Mouse (Mus musculus) midbrain, embryonic 14.5 days (tissue): ENCODE measurements around the gene Sema6d. TPM values are rescaled to one million over a fixed set of nuclear protein-coding genes. Genes with fewer than 3 reads are reported as not detected.
A peak's percentile ranks its signal among the peaks of the same experiment; 100 is the strongest.

Experiments
- ATAC-seq: fragments of 200-750 bp; cut with Nextera tagmentation; 2 replicates; pipeline ENCODE4 v1.8.0; 2017; ENCODE audit warnings: moderate number of reproducible peaks, moderate library complexity; ENCODE audit not compliant: low FRiP score, low TSS enrichment
- DNase-seq: peaks from one replicate; pipeline ENCODE4 v3.0.0-alpha.2; 2015
- H3K27ac ChIP-seq: fragments of 300-500 bp; sonication (generic); replicated peaks from 2 replicates; pipeline ENCODE4 v1.5.1; 2014; ENCODE audit warnings: mild to moderate bottlenecking, low read depth, low read length, moderate library complexity
- H3K27me3 ChIP-seq: fragments of 300-500 bp; sonication (generic); 2 replicates; pipeline ENCODE4 v1.6.1; 2014; ENCODE audit warnings: low read length, control low read depth, mixed read lengths; ENCODE audit not compliant: control insufficient read depth, insufficient read depth
- H3K36me3 ChIP-seq: fragments of 300-500 bp; sonication (generic); 2 replicates; pipeline ENCODE4 v1.6.1; 2014; ENCODE audit warnings: low read length, control low read depth; ENCODE audit not compliant: control insufficient read depth, insufficient read depth
- H3K4me1 ChIP-seq: fragments of 300-500 bp; sonication (generic); 2 replicates; pipeline ENCODE4 v1.6.1; 2014; ENCODE audit warnings: mild to moderate bottlenecking, antibody characterized with exemption, low read length, control low read depth; ENCODE audit not compliant: control insufficient read depth, insufficient read depth
- H3K4me2 ChIP-seq: fragments of 300-500 bp; sonication (generic); 2 replicates; pipeline ENCODE4 v1.6.1; 2014; ENCODE audit warnings: mild to moderate bottlenecking, low read length, moderate library complexity
- H3K4me3 ChIP-seq: fragments of 300-500 bp; sonication (generic); replicated peaks from 2 replicates; pipeline ENCODE4 v1.5.1; 2014; ENCODE audit warnings: low read depth, low read length
- H3K9ac ChIP-seq: fragments of 300-500 bp; sonication (generic); replicated peaks from 2 replicates; pipeline ENCODE4 v1.6.1; 2014; ENCODE audit warnings: mild to moderate bottlenecking, low read length, moderate library complexity
- H3K9me3 ChIP-seq: fragments of 300-500 bp; sonication (generic); 2 replicates; pipeline ENCODE4 v1.6.1; 2016; ENCODE audit warnings: low read length, control low read depth, mixed read lengths; ENCODE audit not compliant: control insufficient read depth
- WGBS: fragments of 180-500 bp; shearing (Covaris S2); extraction: QIAGEN DNeasy Blood & Tissue Kit; methylation state at CpG from one replicate; pipeline ENCODE4 v1.1.7; 2014; 5-methylcytosine and 5-hydroxymethylcytosine counted together
- polyA plus RNA-seq: library from polyadenylated mRNA; unstranded; fragments of >200 nt; fragmentation: Nextera tagmentation; extraction: Ambion mirVana; gene quantifications from 2 replicates; pipeline ENCODE4 v1.2.1, GENCODE M21; 2014

The Sema6d gene
- polyA plus RNA-seq, 1 experiment from 2014 or later = 24.9 TPM

DNA sequence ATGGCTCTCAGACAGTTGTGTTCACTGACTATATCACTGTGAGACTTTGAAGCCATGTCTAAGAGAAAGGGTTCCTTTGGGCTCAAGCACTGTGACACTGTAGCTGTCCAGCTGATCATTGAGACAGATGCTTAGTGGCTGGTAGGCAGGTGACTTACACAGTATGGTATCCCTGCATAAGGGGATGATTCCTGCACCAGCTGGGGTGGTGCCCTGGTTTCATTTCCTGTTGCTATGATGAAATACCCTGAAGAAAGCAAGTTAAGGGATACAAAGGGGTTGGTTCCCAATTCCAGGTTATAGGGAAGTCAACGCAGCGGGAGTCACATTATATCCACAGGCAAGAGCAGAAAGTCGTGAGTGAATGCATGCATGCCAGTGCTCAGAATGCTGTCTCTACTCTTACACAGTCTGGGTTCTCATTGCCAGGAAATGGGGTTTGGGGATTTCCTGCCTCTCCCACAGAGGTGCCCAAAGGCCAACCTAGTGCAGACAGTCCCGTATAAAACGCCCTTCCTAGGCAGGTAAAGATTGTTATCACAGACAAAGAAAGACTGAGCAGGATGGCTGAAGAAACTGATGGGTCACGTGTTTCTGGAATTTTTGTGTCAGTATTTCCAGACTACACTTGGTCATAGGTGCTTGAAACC, 532.3 kb downstream of the Sema6d start:
- no peak overlapping the region for H3K27ac ChIP-seq
- no peak for DNase-seq
- no peaks in the 10 kb centered on the region for H3K36me3 ChIP-seq
- ATAC-seq = no peak
- no peak overlapping the region for H3K4me3 ChIP-seq
- peaks cover 4% of the 10 kb centered on the region; the same call in 1 of the 2 replicates for H3K4me1 ChIP-seq
- no peak overlapping the region for H3K4me2 ChIP-seq
- H3K9me3 ChIP-seq = no peaks in the 10 kb centered on the region
- 87% methylated on average over 6 of the region's 6 CpGs for WGBS
- H3K27me3 ChIP-seq = no peaks in the 10 kb centered on the region
- H3K9ac ChIP-seq = no peak overlapping the region

DNA sequence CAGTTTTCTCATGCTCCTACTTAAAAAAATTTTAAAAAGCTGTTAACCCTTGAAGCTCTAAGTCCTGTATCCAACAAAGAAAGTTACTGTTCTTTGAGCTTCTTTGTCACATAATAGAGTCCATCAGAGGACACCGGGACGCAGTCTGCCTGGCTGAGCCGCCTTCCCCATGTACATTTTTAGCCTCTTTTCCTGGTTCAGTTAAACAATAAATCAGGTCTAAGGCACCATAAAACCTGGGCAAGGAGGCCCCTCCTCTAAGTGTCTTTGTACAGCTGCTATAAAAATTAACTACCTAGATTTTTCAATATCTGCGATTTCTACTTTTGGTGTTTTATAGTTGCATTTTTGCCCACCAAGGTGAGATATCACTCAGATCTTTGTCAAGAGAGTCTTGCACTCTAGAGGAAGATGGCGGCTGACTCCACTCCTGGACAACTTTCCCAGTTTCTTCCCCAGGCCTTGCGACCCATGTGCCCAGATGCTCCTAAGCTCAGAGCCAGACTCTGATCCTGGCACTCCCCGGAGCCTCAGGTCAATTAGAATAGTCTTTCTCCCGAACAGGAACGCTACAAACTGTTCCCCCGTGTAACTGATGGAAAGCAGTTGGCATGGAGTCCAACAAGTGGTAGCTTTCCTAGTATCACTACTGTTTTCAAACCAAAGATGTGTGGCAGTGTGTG, 534.6 kb downstream of the Sema6d start:
- no peak overlapping the region for H3K27ac ChIP-seq
- H3K27me3 ChIP-seq = no peaks in the 10 kb centered on the region
- H3K9me3 ChIP-seq = no peaks in the 10 kb centered on the region
- H3K4me1 ChIP-seq = no peaks in the 10 kb centered on the region
- H3K4me3 ChIP-seq = no peak overlapping the region
- ATAC-seq (no peak), DNase-seq (no peak)
- WGBS = 91% methylated on average over 10 of the region's 10 CpGs
- H3K4me2 ChIP-seq = no peak overlapping the region
- H3K36me3 ChIP-seq = no peaks in the 10 kb centered on the region
- no peak overlapping the region for H3K9ac ChIP-seq

DNA sequence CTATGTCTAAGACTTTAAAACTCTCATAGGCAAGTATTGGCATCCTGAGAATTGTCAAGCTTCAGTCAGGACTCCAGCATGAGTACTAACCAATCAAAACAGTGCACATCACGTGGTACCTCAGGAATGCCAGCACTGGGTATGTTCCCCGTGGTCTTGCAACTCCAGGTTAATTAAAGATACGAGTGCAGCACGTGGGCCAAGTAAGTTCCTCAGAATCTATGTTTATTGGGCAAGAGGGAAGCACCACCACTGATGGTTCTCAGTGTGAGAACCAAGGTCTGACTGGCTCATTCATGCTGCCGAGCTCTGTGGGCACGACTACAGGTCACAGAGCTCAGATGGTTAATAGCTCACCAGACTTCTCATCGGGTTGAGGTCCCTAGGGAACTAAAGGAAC, 536.7 kb downstream of the Sema6d start:
- Histone ChIP-seq H3K4me3 (no peak overlapping the region), H3K9me3 (no peaks in the 10 kb centered on the region), H3K27me3 (no peaks in the 10 kb centered on the region), H3K9ac (no peak overlapping the region), H3K27ac (no peak overlapping the region), H3K4me2 (no peak overlapping the region), H3K4me1 (no peaks in the 10 kb centered on the region), H3K36me3 (no peaks in the 10 kb centered on the region)
- ATAC-seq = no peak
- DNase-seq = no peak
- 84% methylated on average over 7 of the region's 7 CpGs for WGBS

DNA sequence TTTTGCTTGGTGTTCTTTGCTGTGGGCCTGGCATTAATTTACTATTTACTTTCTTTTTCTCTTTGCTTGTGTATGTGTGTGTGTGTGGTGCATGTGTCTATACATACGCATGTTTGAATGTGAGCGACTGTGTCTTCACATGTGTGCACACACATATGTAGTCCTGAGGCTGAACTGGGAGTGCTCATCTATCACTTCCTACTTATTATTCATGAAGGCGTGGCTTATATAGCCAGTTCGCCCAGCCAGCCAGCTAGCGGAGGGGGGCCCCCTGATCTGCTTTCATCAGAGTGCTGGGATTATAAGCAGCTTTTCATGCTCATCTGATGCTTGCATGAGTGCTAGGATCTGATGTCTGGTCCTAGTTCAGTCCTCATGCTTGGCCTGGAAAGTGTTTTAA, 537.9 kb downstream of the Sema6d start:
- Histone ChIP-seq H3K9ac (no peak overlapping the region), H3K27ac (no peak overlapping the region), H3K4me1 (no peaks in the 10 kb centered on the region), H3K4me3 (no peak overlapping the region), H3K36me3 (no peaks in the 10 kb centered on the region), H3K9me3 (no peaks in the 10 kb centered on the region), H3K4me2 (no peak overlapping the region), H3K27me3 (no peaks in the 10 kb centered on the region)
- no peak for DNase-seq
- WGBS = 53% methylated on average over 5 of the region's 5 CpGs
- no peak for ATAC-seq

DNA sequence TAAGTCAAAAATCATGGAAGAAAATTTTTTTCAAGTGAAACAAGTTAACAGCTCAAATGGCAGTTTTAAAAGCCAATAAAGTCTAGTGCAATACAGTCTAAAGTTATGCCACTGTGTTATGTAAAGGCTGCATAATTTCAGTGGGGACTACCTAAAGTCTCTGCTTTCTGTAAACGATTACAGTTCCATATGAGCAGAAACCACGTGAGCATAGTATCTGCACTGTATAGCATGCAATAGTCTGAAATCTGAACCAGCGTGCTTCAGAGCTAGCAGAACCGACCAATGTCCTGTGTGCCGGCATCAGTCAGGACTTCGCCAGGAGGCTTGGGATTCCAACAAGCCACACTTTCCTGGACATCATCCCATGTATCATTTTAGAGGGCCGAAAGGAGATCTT, 538.9 kb downstream of the Sema6d start:
- ATAC-seq = no peak
- no peak overlapping the region for H3K27ac ChIP-seq
- no peak overlapping the region for H3K9ac ChIP-seq
- H3K4me1 ChIP-seq = no peaks in the 10 kb centered on the region
- no peak overlapping the region for H3K4me3 ChIP-seq
- H3K9me3 ChIP-seq = no peaks in the 10 kb centered on the region
- WGBS = 93% methylated on average over 7 of the region's 7 CpGs
- H3K36me3 ChIP-seq = no peaks in the 10 kb centered on the region
- DNase-seq = no peak
- H3K27me3 ChIP-seq = no peaks in the 10 kb centered on the region
- no peak overlapping the region for H3K4me2 ChIP-seq

DNA sequence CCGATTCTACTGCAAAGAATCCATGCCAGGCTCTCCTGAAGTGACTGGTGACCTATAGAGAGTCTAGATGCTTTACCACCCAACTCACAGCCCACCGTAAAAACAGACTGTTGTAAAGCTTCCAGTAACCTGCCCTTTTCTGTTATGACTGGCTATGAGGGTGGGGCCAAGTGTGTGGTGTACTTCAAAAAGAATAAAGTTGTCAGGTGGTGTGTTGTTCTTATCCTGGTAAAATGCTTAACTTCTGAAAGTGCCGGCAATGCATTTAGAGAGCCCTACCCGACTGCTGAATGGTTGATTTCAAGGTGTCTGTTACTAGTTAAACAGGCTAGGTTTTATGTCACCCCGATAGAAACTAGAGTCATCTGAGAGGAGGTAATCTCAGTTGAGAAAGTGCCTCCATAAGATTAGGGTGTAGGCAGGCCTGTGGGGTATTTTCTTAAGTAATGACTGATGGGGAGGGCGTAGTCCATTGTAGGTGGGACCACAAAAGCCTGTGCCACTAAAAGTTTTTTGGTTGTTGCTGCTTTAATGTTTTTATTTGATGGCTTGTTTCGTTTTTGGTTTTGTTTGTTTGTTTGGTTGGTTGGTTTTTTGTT, 544.7 kb downstream of the Sema6d start:
- Histone ChIP-seq H3K9me3 (no peaks in the 10 kb centered on the region), H3K9ac (no peak overlapping the region), H3K4me1 (peaks cover 9% of the 10 kb centered on the region), H3K27me3 (no peaks in the 10 kb centered on the region), H3K4me3 (no peak overlapping the region), H3K27ac (no peak overlapping the region), H3K36me3 (no peaks in the 10 kb centered on the region), H3K4me2 (no peak overlapping the region)
- ATAC-seq (no peak), DNase-seq (no peak)
- 88% methylated on average over 7 of the region's 7 CpGs for WGBS

DNA sequence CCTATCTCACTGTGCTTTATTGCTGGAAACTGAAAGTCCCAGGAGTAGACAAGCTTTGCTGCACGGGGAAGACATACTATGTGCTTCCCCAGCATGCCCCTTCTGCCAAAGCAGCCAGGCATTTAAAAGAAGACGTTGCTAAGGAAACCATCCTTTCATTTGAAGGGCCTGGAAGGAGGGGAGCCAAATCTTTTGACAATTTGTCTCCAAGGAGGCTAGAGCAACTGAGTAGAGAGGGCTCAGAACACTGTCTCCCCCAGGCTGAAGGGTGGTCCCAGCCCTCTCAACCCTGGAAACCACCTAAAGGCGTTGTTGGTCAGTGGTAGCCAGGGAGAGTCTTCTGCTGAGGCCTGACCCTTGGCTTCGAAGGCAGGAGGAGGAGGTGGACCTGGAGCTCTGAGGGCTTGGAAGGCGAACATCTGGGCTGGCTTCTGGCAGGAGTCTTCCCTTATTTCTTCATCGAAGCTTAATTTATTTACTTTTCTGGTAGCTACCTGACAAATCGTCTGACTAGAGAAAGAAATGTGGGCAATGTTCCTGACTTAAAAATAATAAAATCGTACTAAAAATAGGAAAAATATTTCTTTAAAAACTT, 545.6 kb downstream of the Sema6d start:
- DNase-seq (peak; percentile 26), ATAC-seq (no peak)
- no peaks in the 10 kb centered on the region for H3K36me3 ChIP-seq
- no peak overlapping the region for H3K4me2 ChIP-seq
- H3K4me1 ChIP-seq = peaks cover 9% of the 10 kb centered on the region
- H3K4me3 ChIP-seq = no peak overlapping the region
- no peak overlapping the region for H3K27ac ChIP-seq
- H3K9me3 ChIP-seq = no peaks in the 10 kb centered on the region
- H3K9ac ChIP-seq = no peak overlapping the region
- WGBS = 33% methylated on average over 8 of the region's 8 CpGs
- H3K27me3 ChIP-seq = no peaks in the 10 kb centered on the region

DNA sequence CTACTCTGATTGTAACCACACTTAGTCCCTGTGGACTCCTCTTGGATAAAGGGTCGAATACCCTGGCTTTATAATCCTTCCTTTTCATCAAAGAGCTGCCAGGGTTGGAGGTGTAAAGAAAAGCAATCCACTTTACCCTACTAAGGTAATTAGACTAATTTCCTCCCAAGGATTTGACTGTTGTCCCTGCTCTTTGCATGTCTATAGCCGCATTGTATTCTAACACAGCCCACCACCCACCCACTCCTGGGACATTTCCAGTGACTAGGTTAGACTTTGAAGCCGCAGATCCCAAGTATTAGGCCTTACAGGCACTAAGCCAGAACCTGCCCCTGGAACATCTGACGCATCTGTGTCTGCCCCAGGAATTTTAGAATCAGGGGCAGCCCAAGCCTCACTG, 547.3 kb downstream of the Sema6d start:
- 46% methylated on average over 4 of the region's 4 CpGs for WGBS
- no peaks in the 10 kb centered on the region for H3K27me3 ChIP-seq
- H3K27ac ChIP-seq = no peak overlapping the region
- no peaks in the 10 kb centered on the region for H3K36me3 ChIP-seq
- ATAC-seq (no peak), DNase-seq (no peak)
- peaks cover 9% of the 10 kb centered on the region for H3K4me1 ChIP-seq
- no peak overlapping the region for H3K4me2 ChIP-seq
- no peak overlapping the region for H3K4me3 ChIP-seq
- H3K9ac ChIP-seq = no peak overlapping the region
- no peaks in the 10 kb centered on the region for H3K9me3 ChIP-seq
